Mouse (Mus musculus) MEL (cell line): ENCODE results near the gene Apol7a. TPM values are rescaled to one million over a fixed set of nuclear protein-coding genes. Genes with fewer than 3 reads are reported as not detected.

Source experiments
- DNase-seq: peaks from one replicate; pipeline ENCODE4 v3.0.0; 2011; ENCODE audit warnings: low read depth, low spot score
- H3K27ac ChIP-seq: 2 replicates; pipeline ENCODE4 v1.5.1; 2012; ENCODE audit warnings: low read depth, mild to moderate bottlenecking, control low read depth, low read length, moderate library complexity; ENCODE audit not compliant: control insufficient read depth
- H3K27me3 ChIP-seq, 2 experiments: fragments of 150-350 bp in 1 of 2; sonication (generic) in 1 of 2; 2 replicates each; pipeline ENCODE4 v1.6.1; 2012; ENCODE audit warnings: low read length in 2 of 2, mild to moderate bottlenecking in 2 of 2, improper control_type of control experiment in 1 of 2, moderate library complexity in 1 of 2; ENCODE audit not compliant: insufficient read depth in 2 of 2, control insufficient read depth in 1 of 2
- H3K36me3 ChIP-seq, 2 experiments: 2 replicates each; pipeline ENCODE4 v1.6.1; 2012 to 2014; ENCODE audit warnings: low read length in 2 of 2, improper control_type of control experiment in 1 of 2, inconsistent platforms in 1 of 2, mild to moderate bottlenecking in 1 of 2; ENCODE audit not compliant: insufficient read depth in 2 of 2, control insufficient read depth in 1 of 2
- H3K4me1 ChIP-seq, 2 experiments: fragments of 150-350 bp in 1 of 2; sonication (generic) in 1 of 2; 2 replicates each; pipeline ENCODE4 v1.6.1; 2012; ENCODE audit warnings: low read length in 2 of 2, improper control_type of control experiment in 1 of 2, mild to moderate bottlenecking in 1 of 2; ENCODE audit not compliant: insufficient read depth in 2 of 2, control insufficient read depth in 1 of 2
- H3K4me3 ChIP-seq, 2 experiments: fragments of 150-350 bp in 1 of 2; sonication (generic) in 1 of 2; 2 replicates each; pipeline ENCODE4 v1.5.1; 2012; ENCODE audit warnings: low read depth in 2 of 2, low read length in 2 of 2, mild to moderate bottlenecking in 2 of 2, moderate library complexity in 2 of 2, control low read depth in 1 of 2, improper control_type of control experiment in 1 of 2; ENCODE audit not compliant: control insufficient read depth in 1 of 2, insufficient read depth in 1 of 2
- H3K79me2 ChIP-seq: 2 replicates; pipeline ENCODE4 v1.6.1; 2012; ENCODE audit warnings: mild to moderate bottlenecking, low read length, moderate library complexity; ENCODE audit not compliant: control insufficient read depth, poor library complexity, insufficient read depth
- H3K9ac ChIP-seq: 2 replicates; pipeline ENCODE4 v1.6.1; 2012; ENCODE audit warnings: low read depth, mild to moderate bottlenecking, control low read depth, low read length, moderate library complexity; ENCODE audit not compliant: control insufficient read depth, poor library complexity, severe bottlenecking
- H3K9me3 ChIP-seq: fragments of 150-350 bp; sonication (generic); replicated peaks from 2 replicates; pipeline ENCODE4 v1.6.1; 2012; ENCODE audit warnings: mild to moderate bottlenecking, low read length, improper control_type of control experiment, moderate library complexity; ENCODE audit not compliant: insufficient read depth
- BHLHE40 ChIP-seq: IDR thresholded peaks from 2 replicates; pipeline ENCODE4 v1.6.1; 2012; ENCODE audit warnings: low read depth, mild to moderate bottlenecking, inconsistent platforms, low read length, improper control_type of control experiment, borderline replicate concordance
- CHD1 ChIP-seq: IDR thresholded peaks from 2 replicates; pipeline ENCODE4 v1.6.1; 2012; ENCODE audit warnings: low read depth, mild to moderate bottlenecking, inconsistent platforms, low read length, improper control_type of control experiment
- CHD2 ChIP-seq: IDR thresholded peaks from 2 replicates; pipeline ENCODE4 v1.6.1; 2011; ENCODE audit warnings: low read length, improper control_type of control experiment
- CTCF ChIP-seq, 3 experiments: IDR thresholded peaks in 2 of 3; conservative IDR thresholded peaks in 1 of 3; 2 replicates each; pipeline ENCODE4 v1.5.1; 2011 to 2012; ENCODE audit warnings: low read length in 3 of 3, low read depth in 2 of 3, mild to moderate bottlenecking in 2 of 3, improper control_type of control experiment in 1 of 3, inconsistent platforms in 1 of 3, mixed read lengths in 1 of 3, moderate library complexity in 1 of 3; ENCODE audit not compliant: control insufficient read depth in 1 of 3, insufficient read depth in 1 of 3, poor library complexity in 1 of 3, severe bottlenecking in 1 of 3
- E2F4 ChIP-seq: IDR thresholded peaks from 2 replicates; pipeline ENCODE4 v1.6.1; 2011; ENCODE audit warnings: low read depth, low read length, improper control_type of control experiment, borderline replicate concordance
- ETS1 ChIP-seq: IDR thresholded peaks from 2 replicates; pipeline ENCODE4 v1.6.1; 2012; ENCODE audit warnings: low read depth, mild to moderate bottlenecking, inconsistent platforms, low read length, improper control_type of control experiment, moderate library complexity
- GABPA ChIP-seq: IDR thresholded peaks from 2 replicates; pipeline ENCODE4 v1.6.1; 2012; ENCODE audit warnings: low read depth, mild to moderate bottlenecking, inconsistent platforms, low read length, improper control_type of control experiment, moderate library complexity
- GATA1 ChIP-seq: IDR thresholded peaks from 2 replicates; pipeline ENCODE4 v1.6.1; 2011; ENCODE audit warnings: low read depth, low read length, improper control_type of control experiment
- HCFC1 ChIP-seq: IDR thresholded peaks from 2 replicates; pipeline ENCODE4 v1.6.1; 2012; ENCODE audit warnings: low read depth, mild to moderate bottlenecking, inconsistent platforms, low read length, improper control_type of control experiment, moderate library complexity
- KAT2A ChIP-seq: conservative IDR thresholded peaks from 2 replicates; pipeline ENCODE4 v1.6.1; 2012; ENCODE audit warnings: low read depth, low read length, improper control_type of control experiment, inconsistent platforms
- MAFK ChIP-seq: IDR thresholded peaks from 2 replicates; pipeline ENCODE4 v1.6.1; 2011; ENCODE audit warnings: low read depth, mild to moderate bottlenecking, low read length, improper control_type of control experiment, borderline replicate concordance
- MAX ChIP-seq: IDR thresholded peaks from 2 replicates; pipeline ENCODE4 v1.6.1; 2011; ENCODE audit warnings: low read length, improper control_type of control experiment
- MEF2A ChIP-seq: IDR thresholded peaks from 2 replicates; pipeline ENCODE4 v1.6.1; 2014; ENCODE audit warnings: low read depth, mild to moderate bottlenecking, inconsistent platforms, low read length, improper control_type of control experiment; ENCODE audit not compliant: poor library complexity, insufficient replicate concordance, severe bottlenecking; ENCODE audit errors: extremely low read depth
- MYB ChIP-seq: IDR thresholded peaks from 2 replicates; pipeline ENCODE4 v1.6.1; 2011; ENCODE audit warnings: mild to moderate bottlenecking, low read depth, low read length, improper control_type of control experiment
- NELFE ChIP-seq: IDR thresholded peaks from 2 replicates; pipeline ENCODE4 v1.6.1; 2011; ENCODE audit warnings: low read depth, low read length, improper control_type of control experiment
- POLR2AphosphoS2 ChIP-seq: IDR thresholded peaks from 2 replicates; pipeline ENCODE4 v1.6.1; 2011; ENCODE audit warnings: low read length, improper control_type of control experiment
- POLR2AphosphoS5 ChIP-seq: IDR thresholded peaks from 2 replicates; pipeline ENCODE4 v1.6.1; 2012; ENCODE audit warnings: low read depth, borderline replicate concordance, mild to moderate bottlenecking, inconsistent platforms, low read length, moderate library complexity, mixed read lengths
- RCOR1 ChIP-seq: IDR thresholded peaks from 2 replicates; pipeline ENCODE4 v1.6.1; 2012; ENCODE audit warnings: low read depth, mild to moderate bottlenecking, inconsistent platforms, low read length, improper control_type of control experiment
- SIN3A ChIP-seq: IDR thresholded peaks from 2 replicates; pipeline ENCODE4 v1.6.1; 2012; ENCODE audit warnings: low read length, improper control_type of control experiment, inconsistent platforms
- TAL1 ChIP-seq: IDR thresholded peaks from 2 replicates; pipeline ENCODE4 v1.6.1; 2012; ENCODE audit warnings: mild to moderate bottlenecking, inconsistent platforms, low read length, moderate library complexity, mixed read lengths
- TBP ChIP-seq: IDR thresholded peaks from 2 replicates; pipeline ENCODE4 v1.8.0; 2011; ENCODE audit warnings: low read depth, low read length, improper control_type of control experiment
- TCF12 ChIP-seq: IDR thresholded peaks from 2 replicates; pipeline ENCODE4 v1.6.1; 2014; ENCODE audit warnings: low read depth, mild to moderate bottlenecking, inconsistent platforms, low read length, improper control_type of control experiment, moderate library complexity
- UBTF ChIP-seq: IDR thresholded peaks from 2 replicates; pipeline ENCODE4 v1.6.1; 2012; ENCODE audit warnings: low read depth, mild to moderate bottlenecking, inconsistent platforms, low read length, improper control_type of control experiment, moderate library complexity, borderline replicate concordance; ENCODE audit not compliant: insufficient read depth
- USF1 ChIP-seq: IDR thresholded peaks from 2 replicates; pipeline ENCODE4 v1.6.1; 2014; ENCODE audit warnings: low read depth, mild to moderate bottlenecking, inconsistent platforms, low read length, improper control_type of control experiment, moderate library complexity
- USF2 ChIP-seq, 2 experiments: IDR thresholded peaks; 2 replicates each; pipeline ENCODE4 v1.6.1; 2011 to 2012; ENCODE audit warnings: improper control_type of control experiment in 2 of 2, low read length in 2 of 2, borderline replicate concordance in 1 of 2, inconsistent platforms in 1 of 2, low read depth in 1 of 2, mild to moderate bottlenecking in 1 of 2; ENCODE audit not compliant: insufficient read depth in 1 of 2
- ZKSCAN1 ChIP-seq: IDR thresholded peaks from 2 replicates; pipeline ENCODE4 v1.6.1; 2012; ENCODE audit warnings: low read depth, mild to moderate bottlenecking, inconsistent platforms, low read length, improper control_type of control experiment, moderate library complexity
- ZMIZ1 ChIP-seq: IDR thresholded peaks from 2 replicates; pipeline ENCODE4 v1.6.1; 2012; ENCODE audit warnings: low read depth, mild to moderate bottlenecking, inconsistent platforms, low read length, improper control_type of control experiment, moderate library complexity
- ZNF384 ChIP-seq: IDR thresholded peaks from 2 replicates; pipeline ENCODE4 v1.6.1; 2012; ENCODE audit warnings: low read depth, mild to moderate bottlenecking, inconsistent platforms, low read length, improper control_type of control experiment
- polyA plus RNA-seq, 2 experiments: library from polyadenylated mRNA; stranded (reverse) in 1 of 2; unstranded in 1 of 2; fragments of >175 nt in 1 of 2; fragments of >200 nt in 1 of 2; gene quantifications; 2 replicates each; pipeline versions ENCODE4 v1.2.1 to v1.2.4; 2012; ENCODE audit warnings: low replicate concordance in 2 of 2, low read depth in 1 of 2; ENCODE audit not compliant: insufficient read length in 2 of 2, insufficient read depth in 1 of 2, missing spikeins in 1 of 2
- total RNA-seq: library from RNA; depleted of rRNA; stranded (reverse); fragments of 300-350 nt; gene quantifications from 2 replicates; pipeline ENCODE4 v1.2.3, GENCODE M21; 2012

Apol7a gene
- total and polyA plus RNA-seq, 3 experiments = not detected

DNA sequence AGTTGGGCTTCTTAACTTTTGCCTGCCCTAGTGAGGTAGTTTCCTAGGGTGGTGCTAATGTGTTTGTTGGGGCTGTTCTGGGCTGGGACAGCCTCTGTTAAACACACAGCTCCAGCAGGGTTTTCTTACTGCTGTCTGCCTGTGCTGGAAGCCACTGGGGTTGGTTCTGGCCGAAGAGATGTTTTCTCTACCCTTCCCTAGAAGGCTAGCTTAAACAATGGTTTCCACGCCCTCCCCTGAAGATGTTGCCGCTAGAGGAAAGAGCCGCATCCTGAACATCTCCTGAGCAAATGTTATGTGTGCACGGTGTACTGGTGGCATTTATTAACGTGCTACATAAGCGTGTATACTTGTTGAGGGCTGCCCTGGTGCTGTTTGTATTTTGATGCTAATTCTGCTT is 50.8 kb downstream of the Apol7a start:
- Histone ChIP-seq H3K36me3 (no peaks in the 10 kb centered on the region), H3K27me3 (peaks cover 2 to 4% of the 10 kb centered on the region in 2 experiments; a peak in 2 of 4 replicates), H3K9ac (no peak overlapping the region), H3K79me2 (no peaks in the 10 kb centered on the region), H3K4me1 (no peaks in the 10 kb centered on the region), H3K4me3 (no peak overlapping the region), H3K27ac (no peak overlapping the region), H3K9me3 (no peaks in the 10 kb centered on the region)
- TF ChIP-seq CTCF (IDR thresholded peaks at IDR 0.05 in 2 of 3, conservative IDR thresholded peaks at IDR 0.05 in 1 of 3; ENCODE audit: control insufficient read depth in 1 of 3, insufficient read depth in 1 of 3, low read depth in 2 of 3, low read length in 3 of 3, poor library complexity in 1 of 3, severe bottlenecking in 1 of 3) (no peak), TBP (no peak), NELFE (no peak), TCF12 (no peak), POLR2AphosphoS2 (no peak), CHD2 (no peak), GATA1 (no peak), USF2 (IDR thresholded peaks at IDR 0.05; ENCODE audit: borderline replicate concordance in 1 of 2, insufficient read depth in 1 of 2, low read depth in 1 of 2, low read length in 2 of 2) (no peak), USF1 (no peak), SIN3A (no peak), ZKSCAN1 (no peak), MEF2A (no peak), CHD1 (no peak), UBTF (no peak), MAX (no peak), TAL1 (no peak), ETS1 (no peak), MYB (no peak)
- DNase-seq = no peak

DNA sequence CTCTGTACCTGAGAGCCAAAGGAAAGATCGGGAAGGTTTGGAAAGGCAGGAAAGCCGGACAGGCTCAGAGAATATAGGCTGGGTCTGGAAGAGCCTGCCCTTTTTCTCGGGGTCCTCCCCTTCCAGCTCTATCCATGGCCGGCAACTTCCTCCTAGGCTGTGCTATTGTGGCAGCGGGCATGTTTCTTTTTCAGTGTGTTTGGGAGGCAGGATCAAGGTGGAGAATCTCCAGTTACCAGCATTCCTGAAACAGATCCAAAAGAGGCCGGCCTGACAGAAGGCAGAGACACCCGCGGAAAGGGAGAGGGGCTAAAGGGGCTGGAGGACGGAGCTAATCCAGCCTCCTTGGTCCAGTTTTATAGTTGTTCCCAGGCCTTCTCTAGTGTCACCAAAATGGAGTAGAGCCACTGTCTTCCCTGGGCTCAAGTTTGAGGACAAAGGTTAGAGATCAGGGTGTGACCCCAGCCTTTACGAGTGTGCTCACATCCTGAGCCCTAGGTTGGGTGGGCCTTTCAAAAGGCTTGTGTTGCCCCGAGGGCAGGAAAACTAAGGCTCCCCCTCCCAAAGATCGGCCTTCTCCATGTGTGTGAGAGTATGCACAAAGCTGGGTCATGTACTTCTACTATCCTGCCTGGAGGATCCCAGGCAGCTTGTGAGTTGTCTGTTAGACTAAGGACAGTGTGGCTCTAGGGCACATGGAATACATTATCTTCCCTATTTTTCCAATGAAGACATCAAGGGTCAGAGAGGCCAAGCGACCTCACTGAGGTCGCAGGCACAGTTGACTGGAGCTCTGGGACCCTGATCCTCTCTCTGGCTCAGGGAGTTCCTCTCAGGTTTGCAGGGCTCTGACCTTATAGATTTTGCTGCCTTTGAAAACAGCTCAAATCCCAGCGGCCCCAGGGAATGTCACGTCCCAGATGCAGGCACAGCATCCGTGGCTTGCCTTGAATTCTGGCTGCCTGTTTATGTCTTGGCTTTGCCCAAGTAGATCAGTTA is 54.5 kb downstream of the Apol7a start:
- no peak overlapping the region for H3K9ac ChIP-seq
- no peaks in the 10 kb centered on the region for H3K36me3 ChIP-seq
- no peak overlapping the region for H3K27ac ChIP-seq
- H3K27me3 ChIP-seq = peaks cover 0 to 2% of the 10 kb centered on the region in 2 experiments; a peak in 2 of 4 replicates
- H3K9me3 ChIP-seq = no peaks in the 10 kb centered on the region
- no peak for TF ChIP-seq POLR2AphosphoS2
- no peak for TF ChIP-seq POLR2AphosphoS5
- no peak for TF ChIP-seq ZMIZ1
- no peak for TF ChIP-seq CTCF (IDR thresholded peaks at IDR 0.05 in 2 of 3, conservative IDR thresholded peaks at IDR 0.05 in 1 of 3; ENCODE audit: control insufficient read depth in 1 of 3, insufficient read depth in 1 of 3, low read depth in 2 of 3, low read length in 3 of 3, poor library complexity in 1 of 3, severe bottlenecking in 1 of 3)
- TF ChIP-seq UBTF = no peak
- no peak for TF ChIP-seq USF2 (IDR thresholded peaks at IDR 0.05; ENCODE audit: borderline replicate concordance in 1 of 2, insufficient read depth in 1 of 2, low read depth in 1 of 2, low read length in 2 of 2)
- TF ChIP-seq GATA1 = no peak
- TF ChIP-seq CHD1 = no peak
- TF ChIP-seq E2F4 = no peak
- TF ChIP-seq ZKSCAN1 = no peak
- no peak for TF ChIP-seq CHD2
- TF ChIP-seq ZNF384 = no peak
- TF ChIP-seq MAFK = no peak
- TF ChIP-seq KAT2A = no peak
- TF ChIP-seq HCFC1 = no peak
- no peak for TF ChIP-seq SIN3A
- TF ChIP-seq BHLHE40 = no peak
- TF ChIP-seq RCOR1 = no peak
- TF ChIP-seq GABPA = no peak
- no peak for DNase-seq
- H3K79me2 ChIP-seq = no peaks in the 10 kb centered on the region
- no peak overlapping the region for H3K4me3 ChIP-seq
- no peaks in the 10 kb centered on the region for H3K4me1 ChIP-seq
